Mouse (Mus musculus) adrenal gland, postnatal 10 days (tissue): ENCODE results near the gene Treml1. TPM values are rescaled to one million over a fixed set of nuclear protein-coding genes. Genes with fewer than 3 reads are reported as not detected.
"Not testable (repeated sequence)": the region's sequence is repeated elsewhere in the genome, so short reads cannot be mapped to it uniquely, and the experiment has no call there.

Experiments used
- DNase-seq: peaks from one replicate; pipeline ENCODE4 v3.0.0; 2021; ENCODE audit warnings: mixed read lengths
- long read RNA-seq, 2 experiments: library from polyadenylated mRNA; stranded (forward); transcript quantifications; one replicate each; pipeline ENCODE4 v2.0.0; 2021
- total RNA-seq, 2 experiments: library from RNA; stranded (reverse); gene quantifications; 2 replicates each; pipeline ENCODE4 v1.2.3; 2021

Treml1 gene
- under 1 TPM; 0.48 TPM for total RNA-seq
- long read RNA-seq, experiment 1, result 0 reads
- long read RNA-seq, experiment 2, partial matches to known transcripts, result 0 of 1 reads
- long read RNA-seq, experiment 2, other reads (novel, unspliced or antisense), result 0 of 1 reads

- no peak for DNase-seq
These were observed at the start of gene Treml1 for GRCm38 (mm10) chr17:48359616-48360015. Gene Treml1 (plus strand): TSS chr17:48359916.

DNA sequence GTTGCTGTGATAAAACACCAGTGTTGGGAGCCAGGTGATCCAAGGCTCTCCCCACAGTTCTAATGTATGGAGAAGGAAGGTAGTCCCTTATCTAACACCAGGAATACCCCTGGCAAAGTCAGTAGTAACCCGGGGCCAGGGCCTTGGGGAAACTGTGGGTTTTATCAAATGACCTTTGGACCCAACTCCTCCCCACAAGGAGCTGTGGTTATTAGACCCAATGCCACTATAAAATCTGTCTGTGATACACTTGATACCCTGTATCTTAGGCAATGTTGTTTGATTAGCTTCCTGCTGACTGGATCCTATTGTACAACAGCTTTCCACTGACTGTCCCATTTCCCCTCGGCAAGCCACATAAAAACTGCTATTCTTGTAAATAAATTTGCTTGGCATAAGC is 47.6 kb upstream of the Treml1 start:
- DNase-seq, result no peak

- not testable (repeated sequence) for DNase-seq
These were observed 43.7 kb upstream of the Treml1 start, which contains the start of gene B430306N03Rik for GRCm38 (mm10) chr17:48315905-48316579. Gene B430306N03Rik (plus strand): TSS chr17:48316141.

GRCm38 (mm10) chr17:48318686-48319085 is 41.0 kb upstream of the Treml1 start:
- DNase-seq, result no peak

- no peak for DNase-seq
These were observed 38.4 kb upstream of the Treml1 start for GRCm38 (mm10) chr17:48321279-48321678.

DNA sequence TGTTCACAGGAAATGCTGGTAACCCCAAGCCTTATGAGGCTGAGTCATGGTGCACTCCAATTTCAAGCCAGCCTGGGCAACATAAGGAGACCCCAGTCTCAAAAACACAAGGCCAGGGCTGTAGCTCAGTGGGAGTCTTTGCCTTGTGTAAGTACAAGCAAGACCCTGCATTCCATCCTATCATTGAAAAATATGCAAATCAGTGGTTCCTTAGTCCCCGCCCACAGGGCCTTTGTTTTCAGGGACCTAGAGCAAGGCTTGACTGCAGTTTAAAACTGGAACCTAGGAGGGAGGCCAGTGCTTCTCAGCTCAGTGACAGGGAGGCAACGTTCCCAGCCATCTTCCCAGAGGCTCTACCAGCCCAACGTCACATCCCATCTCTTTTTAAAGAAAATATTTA is 36.5 kb upstream of the Treml1 start:
- no peak for DNase-seq

DNA sequence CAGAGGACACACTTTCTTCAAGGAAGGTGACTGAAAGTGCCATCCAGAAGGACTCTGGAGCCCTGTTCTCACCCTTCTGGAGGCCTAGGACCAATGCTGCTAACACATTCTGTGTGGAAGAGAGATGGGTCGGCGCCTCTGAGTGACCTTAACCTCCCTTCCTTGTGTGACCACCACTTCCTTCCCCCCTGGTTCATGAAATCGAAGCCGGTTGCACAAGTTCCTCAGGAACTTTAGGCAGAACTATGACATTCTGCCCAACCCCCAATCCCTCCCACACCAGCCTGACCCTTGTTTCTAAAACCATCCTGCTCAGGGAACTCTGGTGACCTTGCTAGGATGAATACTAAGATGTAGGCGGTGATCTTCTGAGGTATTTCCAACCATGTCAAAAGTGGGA is 35.5 kb upstream of the Treml1 start:
- DNase-seq, result no peak

GRCm38 (mm10) chr17:48325093-48325492 is 34.6 kb upstream of the Treml1 start:
- DNase-seq, result no peak

DNA sequence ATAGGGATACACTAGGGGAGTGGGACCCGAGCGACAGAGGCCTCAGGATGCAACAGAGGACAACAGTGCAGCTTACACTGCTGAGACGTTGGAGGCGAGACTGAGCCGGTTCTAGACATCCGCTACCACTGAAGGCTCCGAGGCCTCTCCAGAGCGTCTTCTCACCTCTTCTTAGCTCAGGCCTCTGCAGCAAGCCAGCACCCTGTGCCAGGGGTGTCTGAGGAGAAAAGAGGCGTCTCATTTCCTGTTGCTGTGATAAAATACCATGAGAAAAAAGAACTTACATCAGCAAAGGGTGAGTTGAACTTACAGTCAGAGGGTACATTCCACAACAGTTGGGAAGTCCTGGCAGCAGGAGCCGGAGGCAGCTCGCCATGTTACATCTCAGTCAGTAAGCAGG is 34.1 kb upstream of the Treml1 start:
- no peak for DNase-seq

DNA sequence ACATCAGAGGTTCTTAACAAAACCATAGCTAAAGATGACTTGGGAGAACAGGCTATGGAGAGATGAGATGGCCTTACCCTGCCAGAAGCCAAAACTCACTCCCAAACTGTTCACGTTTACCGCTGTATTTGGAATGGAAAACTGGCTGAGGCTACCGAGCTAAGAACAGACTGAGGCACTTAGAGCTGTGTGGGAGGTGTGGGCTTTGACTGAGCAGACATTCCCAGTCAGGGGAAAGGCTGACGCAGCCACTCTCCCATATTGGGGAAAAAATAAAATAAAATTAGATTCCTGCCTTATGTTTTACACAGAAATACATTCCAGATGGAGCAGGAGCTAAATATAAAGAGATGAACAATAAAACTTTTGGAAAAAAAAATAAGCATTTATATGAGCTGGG is 33.1 kb upstream of the Treml1 start:
- DNase-seq, result no peak

DNA sequence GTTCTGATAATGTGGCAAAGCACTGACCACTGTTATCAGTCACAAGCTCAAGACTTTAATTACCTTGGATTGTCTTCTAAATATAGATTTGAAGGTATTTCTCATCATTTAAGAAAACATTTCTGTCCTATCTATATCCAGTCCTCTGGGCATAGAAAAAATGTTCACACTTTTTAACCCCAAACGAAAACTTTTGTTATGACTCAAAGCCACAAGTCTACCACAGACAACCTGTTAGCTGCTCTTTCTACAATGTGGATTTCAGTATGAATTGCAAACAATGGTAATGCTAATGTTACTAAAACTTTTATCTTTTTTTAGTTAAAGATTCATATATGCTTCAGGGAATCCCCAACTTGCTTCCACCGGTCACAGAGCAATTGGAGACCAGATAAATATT is 27.2 kb upstream of the Treml1 start:
- DNase-seq, result no peak

DNA sequence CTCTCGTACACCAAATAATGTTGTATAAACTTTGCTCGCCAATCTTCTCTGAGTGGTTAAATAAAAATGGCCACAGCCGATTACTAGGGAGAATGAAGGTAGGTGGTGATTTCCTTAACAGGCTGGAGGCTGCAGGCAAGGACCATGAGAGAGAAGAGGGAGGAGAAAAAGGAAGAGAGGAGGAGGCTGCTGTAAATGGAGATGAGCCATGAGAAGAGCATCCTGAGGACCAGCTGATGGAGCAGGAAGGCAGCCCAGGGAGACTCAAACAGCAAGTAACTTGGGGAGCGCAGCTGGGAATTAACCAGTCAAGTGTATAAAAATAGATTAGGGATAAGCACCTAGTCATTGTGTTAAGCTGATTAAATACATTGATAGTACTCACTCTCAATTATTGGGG is 25.5 kb upstream of the Treml1 start:
- no peak for DNase-seq

- DNase-seq, result peak; percentile 91
These were observed 22.9 kb upstream of the Treml1 start for GRCm38 (mm10) chr17:48336857-48337256.

GRCm38 (mm10) chr17:48340267-48340666 is 19.4 kb upstream of the Treml1 start:
- DNase-seq, result no peak

- DNase-seq, result no peak
These were observed 17.8 kb upstream of the Treml1 start for GRCm38 (mm10) chr17:48341947-48342346.

GRCm38 (mm10) chr17:48343065-48343464 is 16.7 kb upstream of the Treml1 start:
- DNase-seq, result no peak

DNA sequence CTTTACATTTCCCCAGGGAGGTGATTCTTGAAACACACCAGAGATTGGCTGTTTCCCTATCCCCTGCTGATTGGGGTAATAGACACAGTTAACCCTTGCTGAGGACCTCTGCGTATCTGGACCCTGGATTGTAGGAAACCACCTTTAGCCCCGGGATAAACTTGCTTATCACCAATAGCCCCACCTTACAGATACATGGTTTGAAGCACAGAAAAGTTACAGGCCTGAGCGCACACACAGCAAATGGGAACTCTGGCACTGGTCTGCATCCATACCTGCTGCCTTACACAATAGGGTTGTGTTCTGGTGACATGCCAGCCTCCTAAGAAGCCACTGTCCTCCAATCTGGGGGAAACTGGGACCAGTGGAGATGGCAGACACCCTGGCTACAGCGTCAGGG is 13.9 kb upstream of the Treml1 start:
- no peak for DNase-seq

- DNase-seq, result peak; percentile 39
These were observed 13.5 kb upstream of the Treml1 start, which contains the start of gene Trem2 for GRCm38 (mm10) chr17:48346231-48346630. Gene Trem2 (plus strand): TSS chr17:48346401.

- no peak for DNase-seq
These were observed 12.9 kb upstream of the Treml1 start for GRCm38 (mm10) chr17:48346834-48347233.

- no peak for DNase-seq
These were observed 12.4 kb upstream of the Treml1 start for GRCm38 (mm10) chr17:48347287-48347686.

GRCm38 (mm10) chr17:48350681-48351193 is 9.0 kb upstream of the Treml1 start:
- no peak for DNase-seq

- DNase-seq, result not testable (repeated sequence)
These were observed 6.7 kb upstream of the Treml1 start for GRCm38 (mm10) chr17:48352976-48353375.

DNA sequence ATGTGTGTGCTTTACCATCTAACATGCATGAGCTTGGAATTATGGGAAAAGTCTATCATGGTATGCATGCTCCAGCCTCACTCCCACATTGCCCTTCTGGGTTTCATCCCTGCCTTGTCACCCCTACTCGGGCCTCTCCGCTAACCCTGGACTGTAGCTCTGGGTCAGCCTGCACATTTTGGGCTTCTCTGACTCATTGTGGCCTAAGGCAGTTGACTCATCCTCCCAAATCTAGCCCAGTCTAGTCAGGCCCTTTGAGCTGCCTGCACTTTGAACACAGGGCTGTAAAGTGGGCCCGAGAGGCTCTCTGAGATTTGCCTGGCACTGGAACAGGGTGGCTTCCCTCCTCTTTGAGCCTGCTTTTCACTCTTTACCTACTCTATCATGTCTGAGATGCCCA is 3.9 kb upstream of the Treml1 start:
- no peak for DNase-seq

- DNase-seq, result no peak
These were observed 1.8 kb upstream of the Treml1 start for GRCm38 (mm10) chr17:48357892-48358291.
